Mouse (Mus musculus): ENCODE measurements around the gene Pramef8.

DNA sequence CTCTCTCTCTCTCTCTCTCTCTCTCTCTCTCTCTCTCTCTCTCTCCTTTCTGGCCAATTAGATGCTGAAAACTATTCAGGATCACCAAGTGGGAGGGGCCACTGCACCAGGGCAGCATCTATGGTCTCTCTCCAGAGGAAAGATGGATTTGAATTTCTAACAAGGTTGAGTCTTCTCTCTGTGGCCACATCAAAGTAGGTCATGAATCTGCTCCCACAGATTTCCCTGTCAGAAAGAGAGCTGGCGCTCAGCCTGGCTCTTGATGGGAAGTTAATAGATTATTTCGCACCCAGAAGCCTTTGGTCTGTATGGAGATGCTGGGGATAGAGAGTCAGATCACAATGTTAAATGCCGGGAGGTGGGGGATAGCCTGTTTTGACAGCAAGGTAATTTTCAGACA lies 30.1 kb upstream of the Pramef8 start:
- TF ChIP-seq CTCF (IDR thresholded peaks at IDR 0.05; ENCODE audit: low read depth, low read length) (no peak), EP300 (IDR thresholded peaks at IDR 0.05; ENCODE audit: insufficient read depth, low read depth, low read length) (no peak), POLR2A (IDR thresholded peaks at IDR 0.05; ENCODE audit: insufficient read depth, low read length) (no peak)
